Mouse (Mus musculus) embryonic facial prominence, embryonic 11.5 days (tissue): Measurements from ENCODE around the gene Rgs9bp. TPM values are rescaled to one million over a fixed set of nuclear protein-coding genes. Genes with fewer than 3 reads are reported as not detected.

ENCODE experiments used
- ATAC-seq: fragments of 200-750 bp; cut with Nextera tagmentation; replicated peaks from 2 replicates; pipeline ENCODE4 v1.8.0; 2017; ENCODE audit warnings: low read depth; ENCODE audit not compliant: insufficient number of reproducible peaks, low FRiP score, low TSS enrichment
- DNase-seq: peaks from one replicate; pipeline ENCODE4 v3.0.0-alpha.2; 2015; ENCODE audit warnings: low spot score
- H3K27ac ChIP-seq: fragments of 300-500 bp; sonication (generic); replicated peaks from 2 replicates; pipeline ENCODE4 v1.5.1; 2014; ENCODE audit warnings: mild to moderate bottlenecking, low read depth, low read length, control low read depth
- H3K27me3 ChIP-seq: fragments of 300-500 bp; sonication (generic); 2 replicates; pipeline ENCODE4 v1.6.1; 2014; ENCODE audit warnings: mild to moderate bottlenecking, low read length, moderate library complexity, mixed read lengths; ENCODE audit not compliant: control insufficient read depth, insufficient read depth
- H3K36me3 ChIP-seq: fragments of 300-500 bp; sonication (generic); replicated peaks from 2 replicates; pipeline ENCODE4 v1.6.1; 2014; ENCODE audit warnings: low read depth, mild to moderate bottlenecking, low read length, moderate library complexity, mixed read lengths; ENCODE audit not compliant: control insufficient read depth, insufficient read depth
- H3K4me1 ChIP-seq: fragments of 300-500 bp; sonication (generic); 2 replicates; pipeline ENCODE4 v1.6.1; 2014; ENCODE audit warnings: low read length, mixed read lengths; ENCODE audit not compliant: control insufficient read depth, insufficient read depth
- H3K4me2 ChIP-seq: fragments of 300-500 bp; sonication (generic); 2 replicates; pipeline ENCODE4 v1.6.1; 2014; ENCODE audit warnings: low read depth, mild to moderate bottlenecking, control low read depth, low read length, moderate library complexity
- H3K4me3 ChIP-seq: fragments of 300-500 bp; sonication (generic); 2 replicates; pipeline ENCODE4 v1.5.1; 2014; ENCODE audit warnings: low read depth, low read length, control low read depth
- H3K9ac ChIP-seq: fragments of 300-500 bp; sonication (generic); replicated peaks from 2 replicates; pipeline ENCODE4 v1.6.1; 2014; ENCODE audit warnings: mild to moderate bottlenecking, control low read depth, low read length
- H3K9me3 ChIP-seq: fragments of 300-500 bp; sonication (generic); replicated peaks from 2 replicates; pipeline ENCODE4 v1.6.1; 2016; ENCODE audit warnings: mild to moderate bottlenecking, low read length, inconsistent platforms, mixed read lengths; ENCODE audit not compliant: control insufficient read depth
- WGBS: fragments of 180-500 bp; shearing (Covaris S2); extraction: QIAGEN DNeasy Blood & Tissue Kit; methylation state at CpG from one replicate; pipeline ENCODE4 v1.1.7; 2014; 5-methylcytosine and 5-hydroxymethylcytosine counted together
- polyA plus RNA-seq: library from polyadenylated mRNA; unstranded; fragments of >200 nt; fragmentation: Nextera tagmentation; extraction: Ambion mirVana; gene quantifications from 2 replicates; pipeline ENCODE4 v1.2.1, GENCODE M21; 2014

The Rgs9bp gene
- polyA plus RNA-seq, 1 experiment from 2014 or later = 0.07 TPM

DNA sequence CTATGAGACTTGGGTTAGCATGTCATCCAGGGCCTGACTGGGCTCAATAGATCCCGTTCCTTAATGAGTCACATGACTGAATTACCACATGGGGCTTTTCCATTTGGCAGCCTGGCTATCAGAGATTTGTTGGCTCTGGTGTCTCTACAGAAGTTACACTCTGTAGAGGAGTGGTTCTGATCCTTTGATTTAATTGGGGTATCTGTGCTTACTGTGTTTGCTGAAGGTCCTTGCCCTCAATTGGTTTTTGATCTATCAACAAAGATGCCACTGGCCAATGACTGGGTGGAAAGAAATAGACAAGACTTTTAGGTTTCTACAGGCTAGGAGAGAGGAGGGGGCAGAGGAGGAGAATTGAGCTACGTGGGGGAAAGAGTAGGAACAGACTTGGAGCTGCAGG, 26.7 kb downstream of the Rgs9bp start:
- WGBS = 49% methylated on average over 2 of the region's 2 CpGs
- Histone ChIP-seq H3K9me3 (no peaks in the 10 kb centered on the region), H3K4me1 (no peaks in the 10 kb centered on the region), H3K9ac (no peak overlapping the region), H3K4me2 (no peak overlapping the region), H3K27ac (no peak overlapping the region), H3K36me3 (no peaks in the 10 kb centered on the region), H3K4me3 (no peak overlapping the region), H3K27me3 (no peaks in the 10 kb centered on the region)
- DNase-seq (no peak), ATAC-seq (no peak)

DNA sequence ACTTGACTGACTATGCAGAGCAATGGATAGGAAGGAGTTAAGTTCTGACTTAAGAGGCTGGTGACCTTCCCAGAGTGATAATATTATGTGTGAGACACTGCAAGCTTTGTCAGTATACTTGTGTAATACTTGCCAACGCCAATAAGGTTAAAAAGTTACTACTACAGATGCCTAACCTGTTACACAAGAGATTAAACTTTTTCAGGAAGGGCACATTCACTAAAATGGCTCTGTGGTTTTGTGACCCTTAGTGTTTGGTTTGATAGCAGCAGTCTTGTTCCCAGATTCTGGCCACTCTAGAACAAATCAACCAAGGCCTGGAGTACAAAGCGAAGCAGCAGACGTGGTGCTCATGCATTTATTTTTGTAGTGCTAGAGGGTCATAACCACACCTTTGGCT, 27.8 kb downstream of the Rgs9bp start:
- H3K4me2 ChIP-seq = no peak overlapping the region
- H3K36me3 ChIP-seq = no peaks in the 10 kb centered on the region
- no peak for DNase-seq
- WGBS = 81% methylated on average over 3 of the region's 3 CpGs
- no peaks in the 10 kb centered on the region for H3K4me1 ChIP-seq
- H3K9ac ChIP-seq = no peak overlapping the region
- no peaks in the 10 kb centered on the region for H3K9me3 ChIP-seq
- ATAC-seq = no peak
- no peak overlapping the region for H3K4me3 ChIP-seq
- no peak overlapping the region for H3K27ac ChIP-seq
- H3K27me3 ChIP-seq = no peaks in the 10 kb centered on the region

DNA sequence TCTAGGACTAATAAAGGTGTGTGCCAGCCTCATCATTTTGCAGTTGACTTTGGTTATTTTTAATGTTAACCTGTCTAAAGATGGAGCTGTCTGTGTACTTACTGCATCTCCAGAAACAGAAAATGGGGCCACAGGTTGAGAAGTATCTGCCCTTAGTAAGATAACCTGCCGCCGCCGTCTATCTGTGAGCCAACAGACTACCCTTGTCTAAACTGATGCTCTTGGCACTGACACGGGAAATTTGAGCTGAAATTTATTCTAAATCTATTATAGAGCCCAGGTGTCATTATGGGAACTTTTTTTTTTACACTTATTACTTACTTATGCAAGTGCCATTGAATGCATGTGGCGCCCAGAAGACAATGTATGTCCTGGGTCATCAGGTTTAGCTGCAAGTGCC, 28.5 kb downstream of the Rgs9bp start:
- no peaks in the 10 kb centered on the region for H3K36me3 ChIP-seq
- no peak for ATAC-seq
- no peak for DNase-seq
- no peak overlapping the region for H3K9ac ChIP-seq
- H3K4me1 ChIP-seq = no peaks in the 10 kb centered on the region
- no peak overlapping the region for H3K4me3 ChIP-seq
- H3K27ac ChIP-seq = no peak overlapping the region
- H3K4me2 ChIP-seq = no peak overlapping the region
- 88% methylated on average over 5 of the region's 5 CpGs for WGBS
- H3K27me3 ChIP-seq = no peaks in the 10 kb centered on the region
- no peaks in the 10 kb centered on the region for H3K9me3 ChIP-seq

DNA sequence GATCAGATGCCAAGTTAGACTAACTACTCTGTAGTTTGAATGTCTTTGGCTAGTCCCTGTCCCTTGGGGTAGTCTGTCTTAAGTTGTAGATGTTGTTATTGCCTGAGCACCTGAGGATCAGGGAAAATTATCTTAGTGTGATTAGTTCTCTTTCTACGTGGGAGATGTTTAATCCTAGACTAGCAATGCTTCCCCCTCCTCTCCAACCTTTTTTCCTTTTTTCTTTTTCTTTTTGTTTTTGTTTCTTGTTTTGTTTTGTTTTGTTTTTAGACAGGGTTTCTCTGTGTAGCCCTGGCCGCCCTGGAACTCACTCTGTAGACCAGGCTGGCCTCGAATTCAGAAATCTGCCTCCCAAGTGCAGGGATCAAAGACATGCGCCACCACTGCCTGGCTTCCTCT, 29.2 kb downstream of the Rgs9bp start, which contains the start of gene Nudt19:
Nudt19 (minus strand) TSS at position 100 of the 399 bp plus-strand sequence.
- WGBS = 73% methylated on average over 4 of the region's 4 CpGs
- no peaks in the 10 kb centered on the region for H3K9me3 ChIP-seq
- H3K4me1 ChIP-seq = no peaks in the 10 kb centered on the region
- H3K27me3 ChIP-seq = no peaks in the 10 kb centered on the region
- H3K36me3 ChIP-seq = no peaks in the 10 kb centered on the region
- peak within 1 kb of the TSS; percentile 95 for H3K4me2 ChIP-seq
- no peak for DNase-seq
- no peak for ATAC-seq
- H3K4me3 ChIP-seq = peak within 1 kb of the TSS; percentile 75
- H3K9ac ChIP-seq = peak within 1 kb of the TSS; percentile 96
- H3K27ac ChIP-seq = peak within 1 kb of the TSS; percentile 92

DNA sequence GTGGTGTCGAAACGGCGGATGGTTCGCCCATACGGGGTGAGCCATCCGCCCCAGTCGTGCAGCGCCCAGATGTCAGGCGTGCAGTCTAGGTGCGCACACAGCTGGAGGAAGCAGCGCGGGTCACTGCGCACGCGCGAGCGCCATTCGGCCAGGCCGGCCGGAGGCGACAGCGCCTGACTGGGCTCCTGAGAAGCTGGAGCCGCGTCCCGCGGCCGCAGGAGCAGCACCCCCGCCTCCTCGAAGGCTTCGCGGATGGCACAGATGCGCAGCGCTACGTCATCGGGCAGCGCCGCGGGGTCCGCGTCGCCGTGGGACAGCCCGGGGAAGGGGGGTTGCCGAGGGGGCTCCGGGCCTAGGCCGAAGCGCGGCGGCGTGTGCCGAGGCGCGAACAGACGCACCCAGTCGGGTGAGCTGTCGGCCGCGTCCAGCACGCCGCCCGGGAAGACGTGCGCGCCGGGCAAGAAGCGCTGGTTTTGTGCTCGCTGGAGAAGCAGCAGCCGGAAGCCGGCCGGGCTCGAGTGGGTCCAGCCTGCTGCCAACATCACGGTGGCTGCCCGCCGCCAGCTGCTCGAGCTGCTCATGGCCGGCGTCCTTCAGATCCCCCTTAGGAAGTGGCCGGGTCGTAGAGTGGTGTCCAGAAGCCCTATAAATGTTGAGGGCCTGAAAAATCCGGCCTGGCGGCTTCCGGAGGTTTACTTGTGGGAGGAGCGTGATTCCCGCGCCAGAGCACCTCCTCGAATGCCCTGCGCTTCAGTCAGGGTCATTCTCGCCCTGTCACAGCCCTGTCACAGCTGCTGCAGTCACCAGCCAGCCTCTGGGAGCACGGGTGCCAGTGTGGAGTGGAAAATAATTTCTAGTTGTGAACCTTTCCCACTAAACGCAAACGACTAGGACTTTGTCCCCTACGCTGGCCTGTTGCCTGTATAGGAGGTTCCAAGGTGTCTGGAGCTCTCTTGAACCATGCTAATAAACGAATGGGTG, 29.9 kb downstream of the Rgs9bp start:
- Histone ChIP-seq H3K4me3 (peak overlapping the region; percentile 75), H3K4me2 (peak overlapping the region; percentile 95), H3K27ac (peak overlapping the region; percentile 92), H3K4me1 (no peaks in the 10 kb centered on the region), H3K36me3 (no peaks in the 10 kb centered on the region), H3K9me3 (no peaks in the 10 kb centered on the region), H3K27me3 (no peaks in the 10 kb centered on the region), H3K9ac (peak overlapping the region; percentile 96)
- under 1% methylated on average over 89 of the region's 93 CpGs for WGBS
- ATAC-seq = peak; percentile 90
- peak; percentile 94 for DNase-seq

DNA sequence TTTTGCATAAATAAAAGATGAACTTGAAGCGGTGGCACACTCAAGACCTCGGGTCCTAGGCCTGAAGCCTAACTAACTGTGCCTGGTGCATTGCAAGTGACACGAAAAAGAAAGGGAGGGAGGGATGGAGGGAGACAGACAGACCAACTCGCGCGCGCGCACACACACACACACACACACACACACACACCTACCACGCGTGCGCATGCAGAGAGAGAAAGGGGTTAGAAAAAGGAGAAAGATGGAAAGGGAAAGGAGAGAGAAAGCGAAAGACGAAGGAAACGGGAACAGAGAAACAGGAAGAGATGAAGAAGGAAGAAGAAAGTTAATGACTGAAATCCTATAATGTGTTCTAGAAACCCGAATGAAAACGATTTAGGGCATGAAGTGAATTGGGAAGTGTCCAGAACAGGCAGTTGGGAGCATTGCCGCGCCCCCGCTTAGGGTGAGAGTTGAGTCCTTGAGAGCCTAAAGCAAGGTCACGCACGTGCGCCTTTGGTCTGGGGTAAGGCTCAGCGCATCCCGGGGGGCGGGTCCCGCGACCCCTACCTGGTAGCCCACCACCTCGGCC, 30.7 kb downstream of the Rgs9bp start:
- Histone ChIP-seq H3K4me2 (peak overlapping the region; percentile 95), H3K27ac (peak overlapping the region; percentile 92), H3K36me3 (no peaks in the 10 kb centered on the region), H3K9ac (peak overlapping the region; percentile 96), H3K4me3 (peak overlapping the region; percentile 75), H3K9me3 (no peaks in the 10 kb centered on the region), H3K4me1 (no peaks in the 10 kb centered on the region), H3K27me3 (no peaks in the 10 kb centered on the region)
- WGBS = 7% methylated on average over 28 of the region's 28 CpGs
- ATAC-seq (no peak), DNase-seq (peak; percentile 33)

DNA sequence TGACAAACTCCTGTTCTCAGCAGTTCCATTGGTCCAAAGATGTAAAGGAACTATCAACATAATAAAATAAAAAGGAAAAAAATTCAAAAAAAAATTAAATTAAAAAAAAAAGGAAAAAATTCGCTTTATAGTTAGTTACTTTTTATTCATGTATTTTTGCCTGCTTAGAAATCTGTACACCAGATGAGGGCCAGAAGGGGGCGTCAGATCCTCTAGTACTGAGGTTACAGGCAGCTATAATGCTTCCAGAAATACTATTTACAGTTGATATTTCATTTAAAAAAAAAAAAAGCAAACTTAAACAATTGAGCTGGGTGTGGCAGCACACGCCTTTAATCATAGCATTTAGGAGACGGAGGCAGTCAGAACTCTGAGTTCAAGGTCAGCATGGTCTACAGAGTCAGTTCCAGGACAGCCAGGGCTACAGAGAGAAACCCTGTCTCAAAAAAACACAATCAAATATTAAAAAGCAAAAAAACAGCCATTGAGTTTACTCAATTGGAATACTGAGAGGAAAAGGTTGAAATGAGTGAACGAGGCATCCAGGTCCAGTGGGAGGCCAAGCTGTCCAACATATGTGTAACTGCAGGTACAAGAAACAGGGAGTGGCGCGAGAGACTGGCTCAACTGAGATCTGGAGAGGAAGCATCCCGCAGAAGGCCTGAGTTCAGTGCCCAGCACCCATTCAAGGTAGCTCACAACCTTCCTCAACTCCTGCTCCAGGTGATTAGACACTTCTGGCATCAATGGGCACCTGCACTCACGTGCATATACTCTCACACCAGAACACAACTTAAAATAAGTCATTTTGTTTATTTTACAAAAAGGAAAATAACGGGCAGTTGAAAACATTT, 31.4 kb downstream of the Rgs9bp start:
- 61% methylated on average over 10 of the region's 10 CpGs for WGBS
- no peak overlapping the region for H3K27ac ChIP-seq
- no peaks in the 10 kb centered on the region for H3K9me3 ChIP-seq
- H3K4me1 ChIP-seq = no peaks in the 10 kb centered on the region
- H3K9ac ChIP-seq = no peak overlapping the region
- ATAC-seq = no peak
- no peaks in the 10 kb centered on the region for H3K36me3 ChIP-seq
- peak; percentile 6 for DNase-seq
- H3K27me3 ChIP-seq = no peaks in the 10 kb centered on the region
- H3K4me2 ChIP-seq = no peak overlapping the region
- H3K4me3 ChIP-seq = no peak overlapping the region
